Mouse (Mus musculus) midbrain, embryonic 12.5 days (tissue): Measurements from ENCODE around the gene Vmn1r14. TPM values are rescaled to one million over a fixed set of nuclear protein-coding genes. Genes with fewer than 3 reads are reported as not detected.
"Not testable (repeated sequence)": the region's sequence is repeated elsewhere in the genome, so short reads cannot be mapped to it uniquely, and the experiment has no call there.

Experiments used
- ATAC-seq: fragments of 200-750 bp; cut with Nextera tagmentation; 2 replicates; pipeline ENCODE4 v1.8.0; 2017; ENCODE audit warnings: low read depth, moderate TSS enrichment, moderate library complexity; ENCODE audit not compliant: low FRiP score
- H3K27ac ChIP-seq: fragments of 300-500 bp; sonication (generic); replicated peaks from 2 replicates; pipeline ENCODE4 v1.5.1; 2016; ENCODE audit warnings: mild to moderate bottlenecking
- H3K27me3 ChIP-seq: fragments of 300-500 bp; sonication (generic); 2 replicates; pipeline ENCODE4 v1.6.1; 2016; ENCODE audit warnings: mild to moderate bottlenecking
- H3K36me3 ChIP-seq: fragments of 300-500 bp; sonication (generic); 2 replicates; pipeline ENCODE4 v1.6.1; 2016
- H3K4me1 ChIP-seq: fragments of 300-500 bp; sonication (generic); 2 replicates; pipeline ENCODE4 v1.6.1; 2016
- H3K4me2 ChIP-seq: fragments of 300-500 bp; sonication (generic); replicated peaks from 2 replicates; pipeline ENCODE4 v1.6.1; 2016; ENCODE audit warnings: mild to moderate bottlenecking, moderate library complexity
- H3K4me3 ChIP-seq: fragments of 300-500 bp; sonication (generic); 2 replicates; pipeline ENCODE4 v1.5.1; 2016; ENCODE audit warnings: mild to moderate bottlenecking
- H3K9ac ChIP-seq: fragments of 300-500 bp; sonication (generic); replicated peaks from 2 replicates; pipeline ENCODE4 v1.6.1; 2016; ENCODE audit warnings: mild to moderate bottlenecking, moderate library complexity
- H3K9me3 ChIP-seq: fragments of 300-500 bp; sonication (generic); 2 replicates; pipeline ENCODE4 v1.6.1; 2016; ENCODE audit warnings: mild to moderate bottlenecking
- WGBS: fragments of 180-500 bp; shearing (Covaris S2); methylation state at CpG from one replicate; pipeline ENCODE4 v1.1.7; 2016; 5-methylcytosine and 5-hydroxymethylcytosine counted together
- polyA plus RNA-seq: library from polyadenylated mRNA; unstranded; fragments of >200 nt; fragmentation: Nextera tagmentation; extraction: Ambion mirVana; gene quantifications from 2 replicates; pipeline ENCODE4 v1.2.1, GENCODE M21; 2016

The Vmn1r14 gene
- not detected in 2 replicates for polyA plus RNA-seq

DNA sequence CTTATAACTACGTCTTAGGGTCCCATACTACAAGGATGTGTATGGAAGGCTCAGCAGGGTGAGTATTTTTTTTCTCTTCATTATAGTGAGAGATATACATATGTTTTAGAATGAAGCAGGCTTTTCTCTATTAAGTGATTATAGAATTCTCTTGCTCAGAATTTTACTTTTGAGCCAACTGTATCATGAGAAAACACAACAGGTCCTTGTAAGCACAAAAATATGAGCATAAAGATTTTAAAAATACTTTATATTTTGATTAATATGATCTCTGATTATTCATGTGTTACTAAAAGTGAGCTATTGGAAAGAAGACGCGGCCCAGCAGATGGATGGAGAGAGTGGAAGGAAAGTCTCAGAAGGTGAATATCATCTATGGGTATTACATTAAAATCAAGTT, at the start of gene Vmn1r14:
Gene Vmn1r14, plus strand, starts transcription at position 301 of the 400 bp plus-strand sequence.
- Histone ChIP-seq H3K27ac (no peak within 1 kb of the TSS), H3K9me3 (no peaks in the 10 kb centered on the region), H3K4me2 (no peak within 1 kb of the TSS), H3K4me1 (no peaks in the 10 kb centered on the region), H3K4me3 (no peak within 1 kb of the TSS), H3K27me3 (no peaks in the 10 kb centered on the region), H3K9ac (no peak within 1 kb of the TSS), H3K36me3 (no peaks in the 10 kb centered on the region)
- WGBS: 92% methylated on average over 3 of the region's 3 CpGs
- ATAC-seq: no peak

DNA sequence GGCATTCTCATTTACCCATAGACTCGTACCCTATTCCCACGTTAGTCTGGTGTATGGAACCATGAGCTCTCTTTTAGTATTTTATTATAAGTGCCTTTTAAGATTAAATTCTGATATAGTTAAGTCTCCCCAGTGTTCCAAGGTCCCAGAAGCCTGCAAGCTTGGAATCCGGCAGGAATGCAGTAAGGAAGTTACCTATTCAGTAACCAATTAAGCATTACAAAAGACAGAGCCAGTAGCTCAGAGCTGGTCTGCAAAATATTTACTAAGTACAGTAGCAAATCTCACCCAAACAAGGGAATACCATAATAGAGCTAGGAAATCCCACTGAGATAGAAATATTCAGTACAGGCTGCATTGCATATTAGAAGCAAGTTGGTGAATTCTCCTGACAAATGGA, 41.5 kb upstream of the Vmn1r14 start:
- 76% methylated on average over 3 of the region's 3 CpGs for WGBS
- not testable (repeated sequence) for H3K27ac ChIP-seq, ATAC-seq

DNA sequence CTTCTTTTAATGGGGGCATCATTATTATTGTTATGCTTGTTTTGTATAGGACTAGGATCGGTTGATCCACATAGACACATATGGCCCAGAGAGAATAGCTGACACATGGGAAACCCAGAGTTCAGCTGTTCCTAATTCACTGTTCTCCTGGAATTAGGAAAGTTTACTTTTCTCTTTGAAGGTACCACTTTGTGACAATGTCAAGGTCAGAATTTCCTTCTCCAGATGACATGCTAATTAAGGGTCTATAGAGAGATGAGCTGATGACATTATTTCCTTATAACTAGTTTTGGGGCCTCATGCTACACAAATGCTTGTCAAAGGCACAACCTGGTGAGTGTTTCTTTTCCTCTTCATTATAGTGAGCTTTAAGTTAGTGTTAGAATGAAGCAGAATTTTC, 28.5 kb upstream of the Vmn1r14 start, which contains the start of gene Vmn1r13:
Gene Vmn1r13, plus strand, starts transcription at position 301 of the 400 bp plus-strand sequence.
- ATAC-seq, H3K9me3 ChIP-seq, H3K4me1 ChIP-seq, H3K27me3 ChIP-seq, H3K36me3 ChIP-seq, H3K4me3 ChIP-seq, H3K9ac ChIP-seq, H3K27ac ChIP-seq, H3K4me2 ChIP-seq: not testable (repeated sequence)
- WGBS: 80% methylated on average over 1 of the region's 1 CpGs

More for the DNA sequence above, 41.5 kb upstream of the Vmn1r14 start:
- H3K36me3 ChIP-seq, H3K9me3 ChIP-seq, H3K4me1 ChIP-seq, H3K9ac ChIP-seq, H3K4me3 ChIP-seq, H3K4me2 ChIP-seq, H3K27me3 ChIP-seq: not testable (repeated sequence)

DNA sequence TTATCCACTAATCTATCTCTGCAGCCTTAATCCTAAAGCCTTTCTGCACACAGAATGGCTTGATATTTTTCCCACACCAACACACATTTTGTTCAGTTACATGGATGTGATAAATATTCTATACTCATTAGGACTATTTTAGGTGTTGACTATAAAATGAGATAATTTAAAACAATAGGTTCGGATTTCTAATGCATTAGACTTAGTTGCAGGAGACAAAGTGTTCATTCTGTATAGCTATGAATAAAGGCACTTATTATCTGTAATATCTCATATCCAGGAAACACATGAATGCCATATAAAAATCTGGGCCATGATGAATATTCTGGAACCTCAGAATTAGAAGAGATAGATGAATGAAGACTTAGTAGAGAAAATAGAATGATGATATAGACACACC, 26.2 kb downstream of the Vmn1r14 start, which contains the start of gene Vmn1r15:
Gene Vmn1r15, plus strand, starts transcription at position 301 of the 400 bp plus-strand sequence.
- H3K9me3 ChIP-seq: no peaks in the 10 kb centered on the region
- no peak for ATAC-seq
- no peaks in the 10 kb centered on the region for H3K4me1 ChIP-seq
- 69% methylated on average over 1 of the region's 1 CpGs for WGBS
- no peaks in the 10 kb centered on the region for H3K27me3 ChIP-seq
- no peak within 1 kb of the TSS for H3K4me2 ChIP-seq
- H3K36me3 ChIP-seq: no peaks in the 10 kb centered on the region
- no peak within 1 kb of the TSS for H3K27ac ChIP-seq
- H3K9ac ChIP-seq: no peak within 1 kb of the TSS
- no peak within 1 kb of the TSS for H3K4me3 ChIP-seq

- Histone ChIP-seq H3K27ac (no peak overlapping the region), H3K4me3 (no peak overlapping the region), H3K27me3 (no peaks in the 10 kb centered on the region), H3K36me3 (no peaks in the 10 kb centered on the region), H3K9me3 (no peaks in the 10 kb centered on the region), H3K4me2 (no peak overlapping the region), H3K4me1 (no peaks in the 10 kb centered on the region), H3K9ac (no peak overlapping the region)
- no peak for ATAC-seq
- WGBS: 90% methylated on average over 2 of the region's 2 CpGs
Measured at GRCm38 (mm10) chr6:57260990-57261389, 29.5 kb downstream of the Vmn1r14 start.

- no peaks in the 10 kb centered on the region for H3K36me3 ChIP-seq
- H3K4me2 ChIP-seq: no peak overlapping the region
- no peak for ATAC-seq
- H3K9me3 ChIP-seq: no peaks in the 10 kb centered on the region
- no peak overlapping the region for H3K4me3 ChIP-seq
- no peaks in the 10 kb centered on the region for H3K4me1 ChIP-seq
- no peak overlapping the region for H3K27ac ChIP-seq
- WGBS: 72% methylated on average over 3 of the region's 3 CpGs
- H3K27me3 ChIP-seq: no peaks in the 10 kb centered on the region
- H3K9ac ChIP-seq: no peak overlapping the region
Measured at GRCm38 (mm10) chr6:57271881-57272280, 40.4 kb downstream of the Vmn1r14 start.

DNA sequence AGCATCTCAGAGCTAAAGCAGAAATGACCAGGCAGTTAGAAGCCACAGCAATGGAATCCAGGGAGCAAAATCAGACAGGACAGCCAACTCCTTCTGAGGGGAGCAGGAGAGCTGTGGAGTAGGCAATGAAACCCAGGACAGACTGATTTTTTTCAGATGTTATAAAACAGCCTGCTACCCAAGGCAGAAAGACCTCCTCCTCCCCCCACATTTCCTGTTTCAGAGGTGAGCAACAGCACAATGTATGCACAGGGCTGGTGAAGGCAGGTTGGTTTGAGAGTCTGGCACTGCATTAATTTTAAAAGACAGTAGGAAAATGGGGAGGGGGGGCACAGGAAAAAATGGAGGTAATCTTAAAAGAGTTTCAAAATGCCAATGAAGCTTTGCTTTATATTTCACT, 41.0 kb downstream of the Vmn1r14 start:
- Histone ChIP-seq H3K4me1 (no peaks in the 10 kb centered on the region), H3K9ac (no peak overlapping the region), H3K27ac (no peak overlapping the region), H3K27me3 (no peaks in the 10 kb centered on the region), H3K9me3 (no peaks in the 10 kb centered on the region), H3K36me3 (no peaks in the 10 kb centered on the region), H3K4me3 (no peak overlapping the region), H3K4me2 (no peak overlapping the region)
- no peak for ATAC-seq

DNA sequence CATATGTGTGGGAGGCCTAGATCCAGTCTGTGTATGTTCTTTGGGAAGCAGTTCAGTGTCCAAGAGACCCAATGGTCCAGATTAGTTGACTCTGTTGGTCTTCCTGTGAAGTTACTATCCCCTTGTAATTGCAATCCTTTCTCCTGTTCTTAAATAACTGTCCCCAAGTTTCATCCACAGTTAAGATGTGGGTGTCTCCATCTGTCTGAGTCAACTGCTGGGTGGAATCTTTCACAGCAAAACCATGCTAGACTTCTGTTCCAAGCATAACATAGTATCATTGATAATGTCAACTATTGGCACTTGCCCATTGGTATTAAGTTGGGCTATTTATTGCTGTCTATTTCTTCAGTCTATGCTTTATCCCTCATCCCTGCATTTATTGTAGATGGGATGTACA, 47.5 kb downstream of the Vmn1r14 start:
- no peaks in the 10 kb centered on the region for H3K36me3 ChIP-seq
- ATAC-seq: no peak
- H3K27me3 ChIP-seq: no peaks in the 10 kb centered on the region

More for the DNA sequence above, 47.5 kb downstream of the Vmn1r14 start:
- no peaks in the 10 kb centered on the region for H3K9me3 ChIP-seq
- no peaks in the 10 kb centered on the region for H3K4me1 ChIP-seq
- H3K27ac ChIP-seq: no peak overlapping the region
- H3K4me3 ChIP-seq: no peak overlapping the region
- H3K4me2 ChIP-seq: no peak overlapping the region
- no peak overlapping the region for H3K9ac ChIP-seq

Other genes with a start within 250 kb of the Vmn1r14 start
- gene Vmn1r6, start 234.4 kb upstream of the Vmn1r14 start, polyA plus RNA-seq: not detected in 2 replicates
- gene Vmn1r7, start 206.4 kb upstream of the Vmn1r14 start, polyA plus RNA-seq: not detected in 2 replicates
- not detected in 2 replicates for gene Vmn1r8, start 199.4 kb upstream of the Vmn1r14 start, polyA plus RNA-seq
- not detected in 2 replicates for gene Vmn1r9, start 164.9 kb upstream of the Vmn1r14 start, polyA plus RNA-seq
- not detected in 2 replicates for gene Vmn1r10, start 122.2 kb upstream of the Vmn1r14 start, polyA plus RNA-seq
- not detected in 2 replicates for gene Vmn1r11, start 98.2 kb upstream of the Vmn1r14 start, polyA plus RNA-seq
- not detected in 2 replicates for gene Vmn1r12, start 74.8 kb upstream of the Vmn1r14 start, polyA plus RNA-seq
- not detected in 2 replicates for gene Vmn1r13, start 28.4 kb upstream of the Vmn1r14 start, polyA plus RNA-seq
- gene Vmn1r15, start 26.3 kb downstream of the Vmn1r14 start, polyA plus RNA-seq: not detected in 2 replicates
- not detected in 2 replicates for gene Vmn1r16, start 97.8 kb downstream of the Vmn1r14 start, polyA plus RNA-seq
- gene Vmn1r17, start 132.0 kb downstream of the Vmn1r14 start, polyA plus RNA-seq: not detected in 2 replicates
- gene Vmn1r18, start 164.1 kb downstream of the Vmn1r14 start, polyA plus RNA-seq: not detected in 2 replicates
- not detected in 2 replicates for gene Vmn1r19, start 172.1 kb downstream of the Vmn1r14 start, polyA plus RNA-seq
- not detected in 2 replicates for gene Vmn1r20, start 197.2 kb downstream of the Vmn1r14 start, polyA plus RNA-seq